Mouse (Mus musculus) left cerebral cortex, adult 18-20 months (tissue): ENCODE measurements around the gene Rybp. TPM values are rescaled to one million over a fixed set of nuclear protein-coding genes. Genes with fewer than 3 reads are reported as not detected.
A peak's percentile ranks its signal among the peaks of the same experiment; 100 is the strongest.

Experiments
- DNase-seq, 2 experiments: peaks; one replicate each; pipeline ENCODE4 v3.0.0; 2021 to 2022; ENCODE audit warnings: low spot score in 2 of 2, mixed read lengths in 1 of 2
- total RNA-seq, 2 experiments: library from RNA; stranded (reverse); gene quantifications; 2 replicates each; pipeline ENCODE4 v1.2.3; 2021

Gene Rybp
- total RNA-seq, 2 experiments from 2014 or later: 48.7 to 59.4 TPM

- DNase-seq: peak in 1 of 2 experiments; percentile 7
Observed at GRCm38 (mm10) chr6:100288016-100288729, 888 bp upstream of the Rybp start.

- DNase-seq: peak; percentile 53 to 70
Observed at GRCm38 (mm10) chr6:100286573-100287333, 532 bp downstream of the Rybp start.

GRCm38 (mm10) chr6:100285985-100286572 lies 1.2 kb downstream of the Rybp start:
- no peak for DNase-seq

- no peak for DNase-seq
Observed at GRCm38 (mm10) chr6:100278841-100279240, 8.4 kb downstream of the Rybp start.

GRCm38 (mm10) chr6:100276344-100276743 lies 10.9 kb downstream of the Rybp start:
- no peak for DNase-seq

GRCm38 (mm10) chr6:100275643-100276042 lies 11.6 kb downstream of the Rybp start:
- DNase-seq: no peak

- no peak for DNase-seq
Observed at GRCm38 (mm10) chr6:100273556-100273955, 13.7 kb downstream of the Rybp start.

GRCm38 (mm10) chr6:100271992-100272391 lies 15.3 kb downstream of the Rybp start:
- no peak for DNase-seq

- no peak for DNase-seq
Observed at GRCm38 (mm10) chr6:100270765-100271164, 16.5 kb downstream of the Rybp start.

GRCm38 (mm10) chr6:100259607-100260006 lies 27.7 kb downstream of the Rybp start:
- no peak for DNase-seq

- no peak for DNase-seq
Observed at GRCm38 (mm10) chr6:100258278-100258677, 29.0 kb downstream of the Rybp start.

- DNase-seq: no peak
Observed at GRCm38 (mm10) chr6:100255411-100255810, 31.9 kb downstream of the Rybp start.

GRCm38 (mm10) chr6:100254671-100255070 lies 32.6 kb downstream of the Rybp start:
- no peak for DNase-seq

GRCm38 (mm10) chr6:100244474-100244873 lies 42.8 kb downstream of the Rybp start:
- DNase-seq: no peak

- DNase-seq: no peak
Observed at GRCm38 (mm10) chr6:100235036-100235435, 52.2 kb downstream of the Rybp start.

- no peak for DNase-seq
Observed at GRCm38 (mm10) chr6:100233522-100233921, 53.8 kb downstream of the Rybp start.

GRCm38 (mm10) chr6:100233061-100233460 lies 54.2 kb downstream of the Rybp start:
- no peak for DNase-seq

- DNase-seq: no peak
Observed at GRCm38 (mm10) chr6:100226204-100226603, 61.1 kb downstream of the Rybp start.

GRCm38 (mm10) chr6:100223932-100224331 lies 63.4 kb downstream of the Rybp start:
- no peak for DNase-seq

- DNase-seq: no peak
Observed at GRCm38 (mm10) chr6:100223435-100223834, 63.9 kb downstream of the Rybp start.

- no peak for DNase-seq
Observed at GRCm38 (mm10) chr6:100222927-100223326, 64.4 kb downstream of the Rybp start.

GRCm38 (mm10) chr6:100221803-100222202 lies 65.5 kb downstream of the Rybp start:
- DNase-seq: no peak
